Mouse (Mus musculus) cerebellum, adult 18-20 months (tissue): ENCODE results near the gene Gm3486.
"Not testable (repeated sequence)": the region's sequence is repeated elsewhere in the genome, so short reads cannot be mapped to it uniquely, and the experiment has no call there.

ENCODE experiments used
- DNase-seq, 2 experiments: peaks; one replicate each; pipeline ENCODE4 v3.0.0; 2021

The Gm3486 gene

DNA sequence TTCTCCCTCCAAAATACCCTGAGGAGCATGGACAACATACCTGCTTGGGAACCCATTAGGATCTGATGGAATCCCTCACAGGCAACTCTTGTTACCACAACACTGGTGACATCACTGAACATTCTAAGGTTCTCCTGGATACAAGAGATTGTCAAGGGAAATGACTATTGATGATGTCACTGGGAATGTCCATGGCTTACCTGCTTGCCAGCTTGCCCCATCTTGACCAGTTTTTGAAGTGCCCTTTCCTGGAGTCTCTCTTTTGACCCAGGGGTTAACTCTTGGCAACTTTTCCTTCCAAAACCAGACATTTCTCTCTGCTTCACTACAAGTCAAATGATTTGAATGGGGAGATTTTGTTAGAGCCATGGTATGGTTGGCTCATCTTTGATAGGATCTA, at the start of gene Gm3486:
Gene Gm3486 (minus strand): TSS at position 101 of the 400 bp plus-strand sequence.
- DNase-seq: not testable (repeated sequence)

DNA sequence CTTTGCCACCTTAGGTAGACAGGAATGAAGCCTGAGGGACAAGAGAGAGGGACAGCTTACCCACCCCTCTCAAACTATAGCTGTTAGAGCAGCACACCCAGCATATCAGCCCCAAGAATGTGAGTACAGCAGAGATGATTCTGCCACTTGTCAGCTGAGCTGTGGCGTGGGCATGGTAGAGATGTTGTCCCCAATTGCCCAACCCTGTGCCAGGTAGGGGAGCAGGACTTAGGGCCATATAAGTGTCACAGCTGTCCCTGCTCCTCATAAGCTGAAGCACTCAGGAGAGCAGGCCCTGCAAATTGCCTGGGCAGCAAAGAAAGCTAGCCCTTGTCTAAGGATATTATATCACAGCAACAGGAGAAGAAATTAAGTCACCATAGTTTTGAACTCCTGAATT, 35.4 kb upstream of the Gm3486 start:
- not testable (repeated sequence) for DNase-seq

- DNase-seq: not testable (repeated sequence)
Observed at GRCm38 (mm10) chr14:41520683-41521082, 31.4 kb upstream of the Gm3486 start.

DNA sequence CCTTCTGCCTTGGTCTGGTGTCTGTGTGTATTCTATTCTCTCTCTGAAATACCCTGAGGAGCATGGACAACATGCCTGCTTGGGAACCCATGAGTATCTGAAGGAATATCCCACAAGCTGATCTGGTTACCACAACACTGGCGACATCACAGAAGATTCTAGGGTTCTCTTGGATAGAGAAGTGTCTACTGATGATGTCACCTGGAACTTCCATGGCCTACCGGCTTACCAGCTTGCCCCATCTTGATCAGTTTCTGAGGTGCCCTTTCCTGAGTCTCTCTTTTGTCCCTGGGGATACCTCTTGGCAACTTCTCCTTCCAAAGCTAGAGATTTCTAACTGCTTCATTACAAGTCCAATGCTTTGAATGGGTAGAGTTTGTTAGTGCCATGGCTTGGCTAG, 35.9 kb downstream of the Gm3486 start, which contains the start of gene Gm7954:
Gene Gm7954 (minus strand): TSS at position 101 of the 400 bp plus-strand sequence.
- not testable (repeated sequence) for DNase-seq
